Mouse (Mus musculus) lung, embryonic 15.5 days (tissue): ENCODE data around the gene Cacna2d2. TPM values are rescaled to one million over a fixed set of nuclear protein-coding genes. Genes with fewer than 3 reads are reported as not detected.
"Not testable (repeated sequence)": the region's sequence is repeated elsewhere in the genome, so short reads cannot be mapped to it uniquely, and the experiment has no call there.

Source experiments
- ATAC-seq: fragments of 200-750 bp; cut with Nextera tagmentation; 2 replicates; pipeline ENCODE4 v1.8.0; 2017; ENCODE audit warnings: moderate number of reproducible peaks, borderline replicate concordance; ENCODE audit not compliant: low FRiP score, low TSS enrichment; ENCODE audit errors: extremely low read depth
- H3K27ac ChIP-seq: fragments of 300-500 bp; sonication (generic); 2 replicates; pipeline ENCODE4 v1.5.1; 2015; ENCODE audit warnings: moderate library complexity, mild to moderate bottlenecking, inconsistent platforms
- H3K27me3 ChIP-seq: fragments of 300-500 bp; sonication (generic); 2 replicates; pipeline ENCODE4 v1.6.1; 2015; ENCODE audit warnings: inconsistent platforms
- H3K36me3 ChIP-seq: fragments of 300-500 bp; sonication (generic); 2 replicates; pipeline ENCODE4 v1.6.1; 2015; ENCODE audit warnings: inconsistent platforms
- H3K4me1 ChIP-seq: fragments of 300-500 bp; sonication (generic); 2 replicates; pipeline ENCODE4 v1.6.1; 2015; ENCODE audit warnings: inconsistent platforms
- H3K4me2 ChIP-seq: fragments of 300-500 bp; sonication (generic); 2 replicates; pipeline ENCODE4 v1.6.1; 2015; ENCODE audit warnings: inconsistent platforms, mild to moderate bottlenecking, moderate library complexity
- H3K4me3 ChIP-seq: fragments of 300-500 bp; sonication (generic); 2 replicates; pipeline ENCODE4 v1.5.1; 2015; ENCODE audit warnings: mild to moderate bottlenecking, inconsistent platforms
- H3K9ac ChIP-seq: fragments of 300-500 bp; sonication (generic); 2 replicates; pipeline ENCODE4 v1.6.1; 2015; ENCODE audit warnings: inconsistent platforms
- H3K9me3 ChIP-seq: fragments of 300-500 bp; sonication (generic); 2 replicates; pipeline ENCODE4 v1.6.1; 2016; ENCODE audit warnings: inconsistent platforms
- WGBS: fragments of 180-500 bp; shearing (Covaris S2); methylation state at CpG from one replicate; pipeline ENCODE4 v1.1.7; 2015; 5-methylcytosine and 5-hydroxymethylcytosine counted together
- polyA plus RNA-seq: library from polyadenylated mRNA; unstranded; fragments of >200 nt; fragmentation: Nextera tagmentation; extraction: Ambion mirVana; gene quantifications from 2 replicates; pipeline ENCODE4 v1.2.1, GENCODE M21; 2015

Cacna2d2 gene
- polyA plus RNA-seq, 1 experiment from 2014 or later, result 0.42 TPM

GRCm38 (mm10) chr9:107551117-107551889 lies 151.9 kb downstream of the Cacna2d2 start, which contains the start of gene Rassf1:
TSS of gene Rassf1 (plus strand) at chr9:107551555.
- no peaks in the 10 kb centered on the region for H3K36me3 ChIP-seq
- ATAC-seq, result peak; percentile 50; the same call in 1 of the 2 replicates
- H3K4me1 ChIP-seq, result peaks cover 64% of the 10 kb centered on the region
- peak within 1 kb of the TSS; percentile 96 for H3K4me2 ChIP-seq
- H3K27me3 ChIP-seq, result no peaks in the 10 kb centered on the region
- H3K4me3 ChIP-seq, result peak within 1 kb of the TSS; percentile 53
- H3K9ac ChIP-seq, result peak within 1 kb of the TSS; percentile 74
- no peaks in the 10 kb centered on the region for H3K9me3 ChIP-seq
- WGBS, result 1% methylated on average over 63 of the region's 63 CpGs
- peak within 1 kb of the TSS; percentile 65 for H3K27ac ChIP-seq

DNA sequence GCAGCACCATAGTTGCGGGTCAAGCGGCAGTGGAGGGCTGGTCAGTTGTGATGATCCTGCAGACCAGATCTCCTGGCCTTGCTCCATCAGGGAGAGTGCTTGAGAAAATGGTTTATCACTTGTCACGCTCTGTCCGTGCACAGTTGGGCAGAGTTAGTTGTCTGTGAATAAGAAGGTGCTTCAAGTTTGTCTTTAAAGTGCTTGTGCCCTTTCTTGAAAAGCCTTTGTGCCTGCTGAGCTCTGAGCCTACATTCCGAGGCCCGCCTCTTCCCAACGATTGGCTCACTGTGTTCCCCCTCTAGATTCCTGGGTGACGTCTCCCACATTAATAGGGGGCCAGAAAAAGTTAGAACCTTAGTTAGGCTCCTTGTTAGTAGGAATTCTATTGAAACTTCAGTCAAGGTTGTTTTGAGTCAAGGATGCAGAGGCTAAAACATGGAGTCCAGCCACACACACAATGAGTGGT lies 152.5 kb downstream of the Cacna2d2 start:
- Histone ChIP-seq H3K9ac (peak overlapping the region; percentile 74), H3K27me3 (no peaks in the 10 kb centered on the region), H3K9me3 (no peaks in the 10 kb centered on the region), H3K4me2 (peak overlapping the region; percentile 96), H3K27ac (peak overlapping the region; percentile 65), H3K4me3 (peak overlapping the region; percentile 53), H3K4me1 (peaks cover 64% of the 10 kb centered on the region), H3K36me3 (0 out of 2 replicates have a peak, but pooled peaks cover 2% of the 10 kb centered on the region)
- 4% methylated on average over 8 of the region's 8 CpGs for WGBS
- no peak for ATAC-seq

DNA sequence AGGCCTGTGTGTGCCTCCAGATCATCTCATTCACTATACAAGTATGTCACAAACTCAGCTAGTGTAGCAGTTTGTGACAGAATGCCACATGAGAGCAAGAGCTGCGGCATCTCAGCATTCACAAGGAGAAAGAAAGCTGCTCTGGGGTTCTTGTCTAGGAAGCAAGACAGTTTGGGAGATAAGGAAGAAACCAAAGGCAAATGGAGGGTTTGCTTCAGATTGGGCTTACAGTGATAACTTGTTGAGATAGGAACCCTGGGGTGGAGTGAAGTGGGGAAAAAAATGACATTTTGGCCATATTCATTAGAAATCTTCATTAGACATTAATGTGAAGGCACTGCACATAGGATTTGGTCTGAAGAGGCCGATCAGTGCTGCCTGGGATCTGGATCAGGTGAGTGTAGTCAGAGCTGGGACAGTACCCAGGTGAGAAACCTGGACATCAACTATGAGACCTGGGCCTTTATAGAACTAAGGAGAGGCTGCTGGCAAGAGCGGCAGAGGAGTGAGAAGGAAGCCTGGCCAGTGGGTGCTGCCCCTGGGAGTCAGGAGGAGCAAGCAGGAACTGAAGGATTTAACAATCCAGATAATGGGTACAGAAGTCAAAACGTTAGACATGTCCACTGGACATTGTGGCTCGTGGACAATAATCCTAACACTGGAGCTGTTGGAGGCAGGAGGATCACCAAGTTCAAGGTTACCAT lies 153.4 kb downstream of the Cacna2d2 start:
- no peaks in the 10 kb centered on the region for H3K9me3 ChIP-seq
- H3K9ac ChIP-seq, result peak overlapping the region; percentile 74; the same call in 1 of the 2 replicates
- peaks cover 11% of the 10 kb centered on the region for H3K36me3 ChIP-seq
- peak overlapping the region; percentile 96 for H3K4me2 ChIP-seq
- H3K27me3 ChIP-seq, result no peaks in the 10 kb centered on the region
- no peak for ATAC-seq
- WGBS, result 67% methylated on average over 5 of the region's 5 CpGs
- H3K27ac ChIP-seq, result no peak overlapping the region
- H3K4me3 ChIP-seq, result peak overlapping the region; percentile 78
- peaks cover 58% of the 10 kb centered on the region for H3K4me1 ChIP-seq

GRCm38 (mm10) chr9:107553541-107554318 lies 154.3 kb downstream of the Cacna2d2 start:
- peak overlapping the region; percentile 98 for H3K27ac ChIP-seq
- no peaks in the 10 kb centered on the region for H3K9me3 ChIP-seq
- H3K9ac ChIP-seq, result peak overlapping the region; percentile 60
- peaks cover 58% of the 10 kb centered on the region for H3K4me1 ChIP-seq
- 4% methylated on average over 37 of the region's 37 CpGs for WGBS
- ATAC-seq, result peak; percentile 50; the same call in 1 of the 2 replicates
- H3K4me3 ChIP-seq, result peak overlapping the region; percentile 78
- H3K36me3 ChIP-seq, result peaks cover 20% of the 10 kb centered on the region
- H3K4me2 ChIP-seq, result peak overlapping the region; percentile 96
- no peaks in the 10 kb centered on the region for H3K27me3 ChIP-seq

- ATAC-seq, result peak; percentile 89
- peak overlapping the region; percentile 98 for H3K27ac ChIP-seq
- H3K4me3 ChIP-seq, result peak overlapping the region; percentile 78
- H3K27me3 ChIP-seq, result no peaks in the 10 kb centered on the region
- under 1% methylated on average over 53 of the region's 53 CpGs for WGBS
- peaks cover 26% of the 10 kb centered on the region for H3K36me3 ChIP-seq
- H3K9me3 ChIP-seq, result no peaks in the 10 kb centered on the region
- peak overlapping the region; percentile 85 for H3K9ac ChIP-seq
- peaks cover 58% of the 10 kb centered on the region for H3K4me1 ChIP-seq
- peak overlapping the region; percentile 96 for H3K4me2 ChIP-seq
These were observed 155.0 kb downstream of the Cacna2d2 start for GRCm38 (mm10) chr9:107554319-107554825.

DNA sequence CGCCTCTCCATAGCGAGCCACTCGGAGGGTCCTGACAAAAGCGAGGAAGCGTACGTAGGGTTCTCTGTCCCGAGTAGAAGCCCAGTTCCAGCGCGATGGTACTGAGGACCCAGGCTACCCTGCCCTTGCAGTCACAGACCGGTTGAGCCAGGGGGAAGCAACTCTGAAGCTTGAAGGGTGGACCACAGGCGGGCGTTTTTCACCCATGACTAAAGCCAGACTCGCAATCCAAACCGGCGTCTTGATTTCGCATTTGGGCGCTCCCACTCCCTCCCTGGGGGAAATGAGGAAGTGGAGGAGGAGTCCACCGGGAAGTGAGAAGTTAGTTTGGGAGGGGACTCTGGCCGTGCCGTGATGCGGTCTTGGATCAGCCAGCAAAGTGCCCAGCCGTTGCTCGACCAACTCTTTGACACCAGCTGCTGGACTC lies 155.6 kb downstream of the Cacna2d2 start:
- ATAC-seq, result peak; percentile 33
- Histone ChIP-seq H3K36me3 (peaks cover 33% of the 10 kb centered on the region), H3K27me3 (no peaks in the 10 kb centered on the region), H3K4me1 (peaks cover 56% of the 10 kb centered on the region), H3K9ac (peak overlapping the region; percentile 85), H3K4me2 (peak overlapping the region; percentile 96), H3K9me3 (no peaks in the 10 kb centered on the region), H3K4me3 (peak overlapping the region; percentile 78), H3K27ac (peak overlapping the region; percentile 98)
- WGBS, result under 1% methylated on average over 23 of the region's 23 CpGs

- H3K27ac ChIP-seq, result peak overlapping the region; percentile 98
- WGBS, result 23% methylated on average over 2 of the region's 2 CpGs
- no peaks in the 10 kb centered on the region for H3K9me3 ChIP-seq
- peak overlapping the region; percentile 85 for H3K9ac ChIP-seq
- ATAC-seq, result no peak
- no peaks in the 10 kb centered on the region for H3K27me3 ChIP-seq
- peak overlapping the region; percentile 78 for H3K4me3 ChIP-seq
- H3K36me3 ChIP-seq, result peaks cover 40% of the 10 kb centered on the region
- peaks cover 49% of the 10 kb centered on the region for H3K4me1 ChIP-seq
- peak overlapping the region; percentile 96 for H3K4me2 ChIP-seq
These were observed 156.3 kb downstream of the Cacna2d2 start for GRCm38 (mm10) chr9:107555701-107556100.

- Histone ChIP-seq H3K4me2 (peak overlapping the region; percentile 96), H3K9me3 (no peaks in the 10 kb centered on the region), H3K4me3 (peak overlapping the region; percentile 78), H3K27me3 (no peaks in the 10 kb centered on the region), H3K27ac (0 out of 2 replicates have a peak overlapping the region, but pooled peaks have one; percentile 98), H3K4me1 (peaks cover 43% of the 10 kb centered on the region), H3K36me3 (peaks cover 46% of the 10 kb centered on the region), H3K9ac (peak overlapping the region; percentile 85; the same call in 1 of the 2 replicates)
- ATAC-seq, result no peak
- 67% methylated on average over 3 of the region's 3 CpGs for WGBS
These were observed 156.9 kb downstream of the Cacna2d2 start for GRCm38 (mm10) chr9:107556346-107556745.

DNA sequence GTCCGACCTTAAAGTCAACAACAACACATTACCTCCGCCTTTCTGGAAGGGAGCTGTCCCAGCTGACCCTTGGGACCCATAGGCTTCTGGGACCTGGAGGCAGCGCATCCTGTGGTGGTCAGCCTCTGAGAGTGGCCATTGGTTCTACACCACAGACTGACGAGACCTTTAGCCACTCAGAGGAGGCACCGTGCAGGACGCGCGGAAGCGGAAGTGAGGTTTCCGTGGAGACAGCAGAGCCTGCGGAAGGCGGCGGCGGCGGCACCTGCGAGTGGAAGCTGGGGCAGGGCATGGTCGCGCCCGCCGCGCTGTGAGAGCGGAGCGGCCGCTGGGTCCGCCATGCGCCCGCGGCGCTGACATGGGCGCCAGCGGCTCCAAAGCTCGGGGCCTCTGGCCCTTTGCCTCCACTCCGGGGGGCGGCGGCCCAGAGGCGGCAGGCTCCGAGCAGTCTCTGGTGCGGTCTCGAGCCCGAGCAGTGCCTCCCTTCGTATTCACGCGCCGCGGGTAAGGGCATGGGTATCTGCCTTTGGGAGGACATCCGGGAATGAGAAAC lies 163.7 kb downstream of the Cacna2d2 start, which contains the start of gene Tusc2:
Gene Tusc2 (plus strand): TSS at position 227 of the 553 bp plus-strand sequence.
- Histone ChIP-seq H3K4me1 (peaks cover 38% of the 10 kb centered on the region), H3K27me3 (no peaks in the 10 kb centered on the region), H3K36me3 (peaks cover 48% of the 10 kb centered on the region), H3K27ac (peak within 1 kb of the TSS; percentile 56), H3K4me2 (peak within 1 kb of the TSS; percentile 82), H3K9ac (peak within 1 kb of the TSS; percentile 77), H3K9me3 (no peaks in the 10 kb centered on the region), H3K4me3 (peak within 1 kb of the TSS; percentile 90)
- WGBS, result 2% methylated on average over 46 of the region's 46 CpGs
- ATAC-seq, result peak; percentile 93

GRCm38 (mm10) chr9:107565556-107565955 lies 166.1 kb downstream of the Cacna2d2 start:
- H3K9ac ChIP-seq, ATAC-seq, H3K27me3 ChIP-seq, H3K9me3 ChIP-seq: not testable (repeated sequence)
- Histone ChIP-seq H3K4me3 (peak overlapping the region; percentile 17), H3K4me1 (peaks cover 49% of the 10 kb centered on the region), H3K36me3 (peaks cover 24% of the 10 kb centered on the region), H3K27ac (0 out of 2 replicates have a peak overlapping the region, but pooled peaks have one; percentile 8), H3K4me2 (peak overlapping the region; percentile 82)
- 43% methylated on average over 5 of the region's 5 CpGs for WGBS
